Mouse (Mus musculus) CH12.LX (cell line): ENCODE measurements at regions not wholly inside any gene's neighbourhood (a gene's known extent, or its start where the extent isn't known, plus 50 kb on each side); places are given as distances from the start of the nearest gene placed in this dataset.
"Not testable (repeated sequence)": the region's sequence is repeated elsewhere in the genome, so short reads cannot be mapped to it uniquely, and the experiment has no call there.

Experiments used
- DNase-seq: peaks from one replicate; pipeline ENCODE4 v3.0.0-alpha.2; 2013; ENCODE audit errors: extremely low read depth
- H3K27ac ChIP-seq: 2 replicates; pipeline ENCODE4 v1.5.1; 2012; ENCODE audit warnings: low read depth, mild to moderate bottlenecking, control low read depth, moderate library complexity; ENCODE audit not compliant: insufficient read depth
- H3K27me3 ChIP-seq: replicated peaks from 2 replicates; pipeline ENCODE3; 2012; ENCODE audit warnings: inconsistent platforms
- H3K36me3 ChIP-seq, 2 experiments: replicated peaks in 1 of 2; 2 replicates each; pipeline versions ENCODE3 to v1.6.1; 2012; ENCODE audit warnings: inconsistent platforms in 1 of 2, low read length in 1 of 2, mild to moderate bottlenecking in 1 of 2, mixed read lengths in 1 of 2, moderate library complexity in 1 of 2; ENCODE audit not compliant: control insufficient read depth in 1 of 2, insufficient read depth in 1 of 2
- H3K4me1 ChIP-seq, 2 experiments: 2 replicates each; pipeline ENCODE4 v1.6.1; 2012; ENCODE audit warnings: inconsistent platforms in 1 of 2, moderate library complexity in 1 of 2; ENCODE audit not compliant: insufficient read depth in 2 of 2, control insufficient read depth in 1 of 2
- H3K4me2 ChIP-seq: 2 replicates; pipeline ENCODE4 v1.6.1; 2012; ENCODE audit warnings: low read depth, mild to moderate bottlenecking, control low read depth; ENCODE audit not compliant: poor library complexity, insufficient read depth, severe bottlenecking
- H3K4me3 ChIP-seq, 3 experiments: fragments of 150-350 bp in 1 of 3; sonication (generic) in 1 of 3; replicated peaks in 1 of 3; 2 replicates each; pipeline versions ENCODE3 to v1.5.1; 2011 to 2012; ENCODE audit warnings: low read depth in 2 of 3, low read length in 2 of 3, mild to moderate bottlenecking in 2 of 3, moderate library complexity in 2 of 3, control low read depth in 1 of 3, improper control_type of control experiment in 1 of 3, inconsistent platforms in 1 of 3, mixed read lengths in 1 of 3; ENCODE audit not compliant: poor library complexity in 1 of 3
- H3K79me2 ChIP-seq: replicated peaks from 2 replicates; pipeline ENCODE4 v1.6.1; 2012; ENCODE audit warnings: mild to moderate bottlenecking, moderate library complexity; ENCODE audit not compliant: control insufficient read depth, poor library complexity, insufficient read depth, severe bottlenecking; ENCODE audit errors: extremely low read depth
- H3K9ac ChIP-seq: 2 replicates; pipeline ENCODE4 v1.6.1; 2012; ENCODE audit warnings: low read depth, mild to moderate bottlenecking, control low read depth, moderate library complexity; ENCODE audit not compliant: insufficient read depth
- H3K9me3 ChIP-seq: replicated peaks from 2 replicates; pipeline ENCODE3; 2012; ENCODE audit warnings: low read length, inconsistent platforms, mixed read lengths
- CHD2 ChIP-seq: IDR thresholded peaks from 2 replicates; pipeline ENCODE4 v1.6.1; 2011; ENCODE audit warnings: low read length, improper control_type of control experiment
- E2F4 ChIP-seq: IDR thresholded peaks from 2 replicates; pipeline ENCODE4 v1.6.1; 2011; ENCODE audit warnings: low read depth, low read length, improper control_type of control experiment; ENCODE audit not compliant: insufficient replicate concordance
- ELF1 ChIP-seq: IDR thresholded peaks from 2 replicates; pipeline ENCODE4 v1.6.1; 2014; ENCODE audit warnings: low read depth, mild to moderate bottlenecking, inconsistent platforms, low read length, improper control_type of control experiment
- EP300 ChIP-seq: IDR thresholded peaks from 2 replicates; pipeline ENCODE4 v1.6.1; 2011; ENCODE audit warnings: low read length, improper control_type of control experiment
- GABPA ChIP-seq: IDR thresholded peaks from 2 replicates; pipeline ENCODE4 v1.6.1; 2012; ENCODE audit warnings: low read depth, low read length, improper control_type of control experiment, inconsistent platforms; ENCODE audit not compliant: insufficient replicate concordance
- JUN ChIP-seq: IDR thresholded peaks from 2 replicates; pipeline ENCODE4 v1.6.1; 2011; ENCODE audit warnings: low read depth, mild to moderate bottlenecking, low read length, improper control_type of control experiment, moderate library complexity; ENCODE audit not compliant: insufficient read depth
- JUND ChIP-seq: conservative IDR thresholded peaks from 2 replicates; pipeline ENCODE4 v1.6.1; 2011; ENCODE audit warnings: low read depth, low read length, improper control_type of control experiment
- MAFK ChIP-seq: IDR thresholded peaks from 2 replicates; pipeline ENCODE4 v1.6.1; 2011; ENCODE audit warnings: low read length, improper control_type of control experiment; ENCODE audit not compliant: insufficient replicate concordance
- MAZ ChIP-seq: IDR thresholded peaks from 2 replicates; pipeline ENCODE4 v1.6.1; 2012; ENCODE audit warnings: low read depth, mild to moderate bottlenecking, inconsistent platforms, low read length, improper control_type of control experiment, moderate library complexity
- MEF2A ChIP-seq: IDR thresholded peaks from 2 replicates; pipeline ENCODE4 v1.6.1; 2014; ENCODE audit warnings: low read depth, mild to moderate bottlenecking, inconsistent platforms, low read length, improper control_type of control experiment, borderline replicate concordance
- MYC ChIP-seq: IDR thresholded peaks from 2 replicates; pipeline ENCODE4 v1.6.1; 2011; ENCODE audit warnings: low read depth, mild to moderate bottlenecking, improper control_type of control experiment, low read length
- NRF1 ChIP-seq: IDR thresholded peaks from 2 replicates; pipeline ENCODE4 v1.6.1; 2014; ENCODE audit warnings: low read depth, mild to moderate bottlenecking, inconsistent platforms, low read length, improper control_type of control experiment, moderate library complexity
- POLR2A ChIP-seq: IDR thresholded peaks from 2 replicates; pipeline ENCODE4 v1.6.1; 2011; ENCODE audit warnings: low read depth, mild to moderate bottlenecking, improper control_type of control experiment, low read length
- RAD21 ChIP-seq: IDR thresholded peaks from 2 replicates; pipeline ENCODE4 v1.6.1; 2011; ENCODE audit warnings: low read depth, mild to moderate bottlenecking, low read length, improper control_type of control experiment, moderate library complexity
- RCOR1 ChIP-seq: conservative IDR thresholded peaks from 2 replicates; pipeline ENCODE4 v1.6.1; 2012; ENCODE audit warnings: low read depth, mild to moderate bottlenecking, inconsistent platforms, low read length, improper control_type of control experiment
- SMC3 ChIP-seq: IDR thresholded peaks from 2 replicates; pipeline ENCODE4 v1.6.1; 2011; ENCODE audit warnings: low read depth, low read length, improper control_type of control experiment
- UBTF ChIP-seq: IDR thresholded peaks from 2 replicates; pipeline ENCODE4 v1.6.1; 2012; ENCODE audit warnings: low read depth, mild to moderate bottlenecking, inconsistent platforms, low read length, improper control_type of control experiment, moderate library complexity
- USF1 ChIP-seq: IDR thresholded peaks from 2 replicates; pipeline ENCODE4 v1.6.1; 2014; ENCODE audit warnings: low read depth, mild to moderate bottlenecking, inconsistent platforms, low read length, improper control_type of control experiment
- USF2 ChIP-seq: conservative IDR thresholded peaks from 2 replicates; pipeline ENCODE4 v1.6.1; 2011; ENCODE audit warnings: low read depth, low read length, improper control_type of control experiment
- ZKSCAN1 ChIP-seq: IDR thresholded peaks from 2 replicates; pipeline ENCODE4 v1.6.1; 2012; ENCODE audit warnings: low read depth, inconsistent platforms, low read length, improper control_type of control experiment, borderline replicate concordance
- ZNF384 ChIP-seq: IDR thresholded peaks from 2 replicates; pipeline ENCODE4 v1.6.1; 2012; ENCODE audit warnings: low read depth, low read length, improper control_type of control experiment, inconsistent platforms
- dilution Hi-C: fragments of 300-500 bp; cut with MboI; formaldehyde crosslinking; loops from 2 replicates; pipeline ENCODE4 v1.14.3; 2020; ENCODE audit warnings: low sequenced_read_pairs; ENCODE audit not compliant: extremely low pct_unique_long_range_greater_than_20kb, extremely low pct_ligation_motif_present
- in situ Hi-C: fragments of 300-500 bp; cut with MboI; formaldehyde crosslinking; loops from 3 replicates; pipeline ENCODE4 v1.14.3; 2019; ENCODE audit warnings: low sequenced_read_pairs, low pct_ligation_motif_present, low pct_unique_long_range_greater_than_20kb, mixed read lengths

DNA sequence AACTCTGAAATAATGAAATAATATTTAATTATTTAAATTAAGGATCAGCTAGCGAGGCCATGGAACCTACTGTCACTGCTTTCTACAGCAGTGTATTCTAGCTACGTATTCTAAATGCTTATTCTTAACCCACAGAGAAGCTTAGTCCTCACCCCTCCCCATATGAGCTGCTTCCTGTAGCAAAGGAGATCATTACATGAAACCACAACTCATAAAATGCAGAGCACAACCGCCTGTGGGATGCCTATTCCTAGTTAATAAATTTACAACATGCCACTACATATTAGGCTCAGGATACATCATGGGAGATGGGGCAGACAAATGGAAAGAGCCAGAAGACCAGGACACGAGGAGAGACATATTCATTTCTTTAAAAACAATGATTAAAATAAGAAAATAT is 87.8 kb upstream of the Klhl1 start:
- Histone ChIP-seq H3K9ac (no peak overlapping the region), H3K4me2 (no peak overlapping the region), H3K4me1 (no peaks in the 10 kb centered on the region), H3K27me3 (no peaks in the 10 kb centered on the region), H3K36me3 (no peaks in the 10 kb centered on the region), H3K4me3 (no peak overlapping the region), H3K9me3 (peaks cover 22% of the 10 kb centered on the region), H3K79me2 (no peaks in the 10 kb centered on the region), H3K27ac (no peak overlapping the region)
- in situ Hi-C loops, result no loop called here
- dilution Hi-C loops, result no loop called here
- DNase-seq, result no peak
- TF ChIP-seq MEF2A, result no peak
- no peak for TF ChIP-seq MAZ
- TF ChIP-seq JUN, result no peak
- no peak for TF ChIP-seq ZKSCAN1
- TF ChIP-seq USF2, result no peak
- TF ChIP-seq UBTF, result no peak
- no peak for TF ChIP-seq ZNF384
- TF ChIP-seq RAD21, result no peak
- no peak for TF ChIP-seq MYC
- no peak for TF ChIP-seq GABPA
- no peak for TF ChIP-seq ELF1
- TF ChIP-seq CHD2, result no peak
- TF ChIP-seq POLR2A, result no peak
- TF ChIP-seq, all 38 proteins: peak for 0

DNA sequence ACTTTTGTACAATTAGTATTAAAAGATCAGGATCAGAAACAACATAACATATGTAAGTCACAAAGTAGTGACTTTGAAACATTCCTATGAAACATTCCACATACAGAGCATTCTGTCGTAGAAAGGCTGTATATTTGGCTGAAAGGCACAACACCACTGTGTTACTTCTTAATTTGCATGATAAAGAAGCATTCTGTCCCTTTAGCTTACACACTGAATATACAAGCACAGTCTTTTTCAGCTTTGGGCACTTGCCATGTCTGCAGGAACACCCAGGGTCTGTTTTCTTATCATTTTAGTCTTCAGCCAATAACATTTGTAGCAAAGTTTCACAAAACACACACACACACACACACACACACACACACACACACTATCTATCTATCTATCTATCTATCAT is 82.2 kb upstream of the Klhl1 start:
- H3K9me3 ChIP-seq, result peaks cover 14% of the 10 kb centered on the region
- H3K4me1 ChIP-seq, DNase-seq, H3K27ac ChIP-seq, dilution Hi-C loops, H3K36me3 ChIP-seq, H3K4me3 ChIP-seq, H3K4me2 ChIP-seq, H3K9ac ChIP-seq, in situ Hi-C loops, H3K27me3 ChIP-seq, H3K79me2 ChIP-seq: not testable (repeated sequence)

DNA sequence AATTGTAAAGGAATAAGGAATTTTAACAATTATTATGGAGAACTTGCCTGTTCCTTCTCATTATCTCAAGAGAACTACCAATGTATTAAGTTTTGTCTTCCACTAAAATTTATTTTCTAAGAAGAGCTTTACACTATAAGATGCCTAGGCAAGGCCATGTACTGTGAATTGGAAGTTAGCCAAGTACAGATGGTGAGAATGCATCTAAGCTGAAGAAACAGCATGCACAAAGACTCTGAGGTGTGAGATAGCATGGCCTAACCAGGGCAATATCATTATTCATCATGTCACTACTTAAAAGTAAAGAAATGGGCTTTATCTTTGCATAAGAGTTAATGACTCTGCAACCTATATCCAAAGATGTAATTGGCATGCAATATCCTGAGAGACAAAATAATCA is 73.1 kb upstream of the Klhl1 start:
- no peak for TF ChIP-seq JUND
- no peak for TF ChIP-seq ELF1
- no peak for TF ChIP-seq E2F4
- TF ChIP-seq EP300, result no peak
- no peak for TF ChIP-seq USF1
- no peak for TF ChIP-seq MAFK
- no peak for TF ChIP-seq RCOR1
- no peak for TF ChIP-seq NRF1
- TF ChIP-seq MAZ, result no peak
- no peak for TF ChIP-seq MEF2A
- no peak for TF ChIP-seq RAD21
- TF ChIP-seq SMC3, result no peak
- H3K9me3 ChIP-seq, result peaks cover 10% of the 10 kb centered on the region
- H3K36me3 ChIP-seq, result no peaks in the 10 kb centered on the region
- in situ Hi-C loops (no loop called here), dilution Hi-C loops (no loop called here)
- H3K27me3 ChIP-seq, result no peaks in the 10 kb centered on the region
- DNase-seq, result no peak
- no peak overlapping the region for H3K9ac ChIP-seq
- H3K4me3 ChIP-seq, result no peak overlapping the region
- no peak overlapping the region for H3K27ac ChIP-seq
- no peaks in the 10 kb centered on the region for H3K79me2 ChIP-seq
- H3K4me1 ChIP-seq, result no peaks in the 10 kb centered on the region
- no peak overlapping the region for H3K4me2 ChIP-seq
